16 mouse cellular contexts compared by ENCODE assay signal in the genomic region with DNA sequence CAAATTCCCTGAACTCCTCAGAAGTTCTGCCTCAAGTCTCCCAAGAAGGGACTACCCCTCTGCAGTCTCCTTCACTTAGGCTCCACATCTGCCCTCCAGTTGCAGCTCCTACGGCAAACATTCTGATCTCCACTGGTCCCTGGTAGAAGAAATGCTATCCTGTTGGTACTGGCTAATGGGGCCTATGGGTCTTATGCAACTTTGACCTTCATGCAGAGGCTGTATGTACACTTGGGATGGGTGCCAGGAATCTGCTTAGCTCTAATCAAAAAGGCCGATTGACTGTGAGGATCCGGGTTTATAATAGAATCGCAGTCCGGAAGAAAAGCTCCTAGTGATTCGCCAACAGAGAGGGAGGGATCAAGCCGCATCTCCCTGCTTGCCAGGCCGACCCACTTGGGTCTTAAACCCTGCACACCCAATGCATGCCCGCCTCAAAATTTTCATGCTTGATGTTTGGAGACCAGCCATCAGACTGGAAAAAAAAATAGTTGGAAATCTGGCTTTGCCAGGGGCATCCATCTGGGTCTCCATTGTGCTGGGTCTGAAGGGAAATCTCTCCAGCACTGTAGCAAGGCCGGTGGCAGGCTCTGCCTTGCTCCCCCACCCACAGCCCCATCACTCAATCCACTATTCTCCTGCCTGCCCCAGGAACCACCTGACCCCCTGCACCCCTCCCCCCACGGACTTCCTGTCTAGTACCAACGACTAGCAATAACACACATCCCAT. TPM values are rescaled to one million over a fixed set of nuclear protein-coding genes. Genes with fewer than 3 reads are reported as not detected.
A peak's percentile ranks its signal among the peaks of the same experiment; 100 is the strongest.
DNase-seq lines count a peak whose midpoint lies in the region; ATAC-seq and TF ChIP-seq lines count a peak whose summit lies in the region.
"Had no signal": no experiment of that assay in that cellular context is flagged by ENCODE, and none has a peak within 500 bp of the region (broad histone marks: within the 10 kb centered on the region; RNA-seq: fewer than 3 reads in every experiment).

No protein-coding gene starts in this region.

- peak; percentile 59 for ATAC-seq in forebrain, embryonic 13.5 days
- peak; percentile 77 for ATAC-seq in neural tube, embryonic 13.5 days (ENCODE audit: low read depth)
- peak; percentile 47; the same call in 1 of the 2 replicates for ATAC-seq in stomach, postnatal 0 days (ENCODE audit: low FRiP score, low TSS enrichment)

- H3K9ac ChIP-seq in forebrain, embryonic 13.5 days: 0 out of 2 replicates have a peak overlapping the region, but pooled peaks have one; percentile 21
- no peak overlapping the region for H3K9ac ChIP-seq in neural tube, embryonic 13.5 days
- no peak overlapping the region for H3K9ac ChIP-seq in stomach, postnatal 0 days (ENCODE audit: low read length)
- H3K9ac ChIP-seq: heart, embryonic 12.5 days; limb, embryonic 15.5 days had no signal

- 50% methylated on average over 12 of the region's 12 CpGs for WGBS in forebrain, embryonic 13.5 days
- WGBS in forebrain, embryonic 10.5 days: 83% methylated on average over 12 of the region's 12 CpGs
- 53% methylated on average over 12 of the region's 12 CpGs for WGBS in neural tube, embryonic 13.5 days
- 85% methylated on average over 12 of the region's 12 CpGs for WGBS in limb, embryonic 10.5 days
- WGBS in stomach, postnatal 0 days: 56% methylated on average over 12 of the region's 12 CpGs

- no peak overlapping the region for H3K4me2 ChIP-seq in forebrain, embryonic 13.5 days
- no peak overlapping the region for H3K4me2 ChIP-seq in neural tube, embryonic 13.5 days
- no peak overlapping the region for H3K4me2 ChIP-seq in stomach, postnatal 0 days (replicated peaks; ENCODE audit: low read depth)
- H3K4me2 ChIP-seq: heart, embryonic 12.5 days; limb, embryonic 15.5 days had no signal

- no peak for DNase-seq in forebrain, embryonic 10.5 days (ENCODE audit: extremely low spot score, low spot score)
- no peak for DNase-seq in neural tube, embryonic 10.5 days (ENCODE audit: extremely low spot score, low spot score)
- no peak for DNase-seq in limb, embryonic 10.5 days (ENCODE audit: low spot score)
- peak; percentile 35 for DNase-seq in stomach, postnatal 0 days (ENCODE audit: low spot score)
- no peak for DNase-seq in layer of hippocampus, adult 2 months (ENCODE audit: low spot score in 2 of 2)
- DNase-seq in kidney, adult 11 months: no peak
- DNase-seq: B cell, adult 2 months; cerebellum, postnatal 25 days; gastrocnemius, adult 2 months; layer of hippocampus, postnatal 36 days had no signal

- H3K27me3 ChIP-seq in forebrain, embryonic 13.5 days: no peaks in the 10 kb centered on the region
- H3K27me3 ChIP-seq in forebrain, embryonic 10.5 days (ENCODE audit: poor library complexity, severe bottlenecking): no peaks in the 10 kb centered on the region
- no peaks in the 10 kb centered on the region for H3K27me3 ChIP-seq in neural tube, embryonic 13.5 days
- no peaks in the 10 kb centered on the region for H3K27me3 ChIP-seq in limb, embryonic 10.5 days (ENCODE audit: low read depth, poor library complexity, severe bottlenecking)
- no peaks in the 10 kb centered on the region for H3K27me3 ChIP-seq in stomach, postnatal 0 days (ENCODE audit: control insufficient read depth, insufficient read depth, low read length)
- H3K27me3 ChIP-seq: limb, embryonic 15.5 days had no signal

- peak overlapping the region; percentile 74 for H3K27ac ChIP-seq in forebrain, embryonic 13.5 days
- H3K27ac ChIP-seq in forebrain, embryonic 10.5 days: no peak overlapping the region
- H3K27ac ChIP-seq in neural tube, embryonic 13.5 days (replicated peaks): peak overlapping the region; percentile 65
- 0 out of 2 replicates have a peak overlapping the region, but pooled peaks have one; percentile 19 for H3K27ac ChIP-seq in limb, embryonic 10.5 days
- H3K27ac ChIP-seq in stomach, postnatal 0 days (replicated peaks): no peak overlapping the region
- no peak overlapping the region for H3K27ac ChIP-seq in layer of hippocampus, adult 2 months
- H3K27ac ChIP-seq: gastrocnemius, adult 2 months; kidney, postnatal 0 days; limb, embryonic 15.5 days had no signal

- H3K4me3 ChIP-seq in forebrain, embryonic 13.5 days: no peak overlapping the region
- H3K4me3 ChIP-seq in forebrain, embryonic 10.5 days: no peak overlapping the region
- H3K4me3 ChIP-seq in neural tube, embryonic 13.5 days: no peak overlapping the region
- H3K4me3 ChIP-seq in limb, embryonic 10.5 days: no peak overlapping the region
- no peak overlapping the region for H3K4me3 ChIP-seq in stomach, postnatal 0 days (ENCODE audit: low read depth, low read length)
- no peak overlapping the region for H3K4me3 ChIP-seq in layer of hippocampus, adult 2 months
- H3K4me3 ChIP-seq: gastrocnemius, adult 2 months; heart, embryonic 12.5 days; limb, embryonic 15.5 days had no signal

- H3K4me1 ChIP-seq in forebrain, embryonic 13.5 days: peaks cover 34% of the 10 kb centered on the region
- no peaks in the 10 kb centered on the region for H3K4me1 ChIP-seq in forebrain, embryonic 10.5 days
- peaks cover 25% of the 10 kb centered on the region for H3K4me1 ChIP-seq in neural tube, embryonic 13.5 days (replicated peaks)
- peaks cover 13% of the 10 kb centered on the region for H3K4me1 ChIP-seq in limb, embryonic 10.5 days
- H3K4me1 ChIP-seq in stomach, postnatal 0 days (replicated peaks; ENCODE audit: control insufficient read depth, insufficient read depth): no peaks in the 10 kb centered on the region

- no peaks in the 10 kb centered on the region for H3K9me3 ChIP-seq in forebrain, embryonic 13.5 days (replicated peaks)
- no peaks in the 10 kb centered on the region for H3K9me3 ChIP-seq in forebrain, embryonic 10.5 days
- H3K9me3 ChIP-seq in neural tube, embryonic 13.5 days: no peaks in the 10 kb centered on the region
- no peaks in the 10 kb centered on the region for H3K9me3 ChIP-seq in limb, embryonic 10.5 days (replicated peaks)
- H3K9me3 ChIP-seq in stomach, postnatal 0 days (ENCODE audit: control insufficient read depth, low read length): no peaks in the 10 kb centered on the region
- H3K9me3 ChIP-seq: G1E; heart, embryonic 12.5 days; limb, embryonic 15.5 days had no signal

- no peak for TF ChIP-seq EP300 in stomach, postnatal 0 days (optimal IDR thresholded peaks at IDR 0.05)

- peaks cover 93% of the 10 kb centered on the region for H3K36me3 ChIP-seq in forebrain, embryonic 13.5 days (ENCODE audit: poor library complexity, severe bottlenecking)
- peaks cover 99% of the 10 kb centered on the region for H3K36me3 ChIP-seq in forebrain, embryonic 10.5 days (replicated peaks)
- H3K36me3 ChIP-seq in neural tube, embryonic 13.5 days: peaks cover 90% of the 10 kb centered on the region
- no peaks in the 10 kb centered on the region for H3K36me3 ChIP-seq in limb, embryonic 10.5 days
- H3K36me3 ChIP-seq in stomach, postnatal 0 days (ENCODE audit: control insufficient read depth, insufficient read depth, low read length): no peaks in the 10 kb centered on the region
- H3K36me3 ChIP-seq: G1E; heart, embryonic 12.5 days; limb, embryonic 15.5 days had no signal

- TF ChIP-seq CTCF in stomach, postnatal 0 days (IDR thresholded peaks at IDR 0.05; ENCODE audit: low read depth): no peak
- no peak for TF ChIP-seq CTCF in layer of hippocampus, adult 2 months (conservative IDR thresholded peaks at IDR 0.05)

RNA-seq across cellular contexts. Expression of gene Dpysl5, which starts 38.4 kb away (rescaled TPM):
- 118 and 134 TPM in 2 replicates for polyA plus RNA-seq in forebrain, embryonic 13.5 days (2015; fragmentation: Nextera tagmentation; extraction: Ambion mirVana)
- 61.5 and 64.0 TPM in 2 replicates for polyA plus RNA-seq in forebrain, embryonic 10.5 days (2016; fragmentation: Nextera tagmentation; extraction: Ambion mirVana)
- 176 and 184 TPM in 2 replicates for polyA plus RNA-seq in neural tube, embryonic 13.5 days (2015; fragmentation: Nextera tagmentation; extraction: Ambion mirVana)
- 4.3 and 4.9 TPM in 2 replicates for polyA plus RNA-seq in limb, embryonic 10.5 days (2016; fragmentation: Nextera tagmentation; extraction: Ambion mirVana)
- 1.7 and 2.3 TPM in 2 replicates for polyA plus RNA-seq in stomach, postnatal 0 days (2015; fragmentation: Nextera tagmentation; extraction: Ambion mirVana)
- 10 to 100 TPM; 30.1 to 30.7 TPM for total RNA-seq in layer of hippocampus, adult 2 months (2021)
- polyA plus RNA-seq: G1E had no signal

Comparison
In these comparisons a context has a peak if more than half of its experiments do, and no peak if none do; other contexts are left out.
1. H3K27ac ChIP-seq: peak in forebrain, embryonic 13.5 days (single experiment), neural tube, embryonic 13.5 days (single experiment) and limb, embryonic 10.5 days (single experiment); none in forebrain, embryonic 10.5 days (single experiment), stomach, postnatal 0 days (single experiment) and layer of hippocampus, adult 2 months (single experiment).
2. RNA of gene Dpysl5, which starts 38.4 kb away (polyA plus RNA-seq): 176 to 184 TPM in neural tube, embryonic 13.5 days, 118 to 134 TPM in forebrain, embryonic 13.5 days and 61.5 to 64.0 TPM in forebrain, embryonic 10.5 days; 4.3 to 4.9 TPM in limb, embryonic 10.5 days and 1.7 to 2.3 TPM in stomach, postnatal 0 days; every median in the first group is over 10 times any median in the second.
3. Peak in every context shown above with its lines, with median percentiles within 50 percentile points of each other: ATAC-seq.